Mouse (Mus musculus): ENCODE measurements around the gene Smarca2. TPM values are rescaled to one million over a fixed set of nuclear protein-coding genes. Genes with fewer than 3 reads are reported as not detected.
"Not testable (repeated sequence)": the region's sequence is repeated elsewhere in the genome, so short reads cannot be mapped to it uniquely, and the experiment has no call there.

The Smarca2 gene
- total and polyA plus RNA-seq, 2 experiments: 23.9 to 79.7 TPM

- Histone ChIP-seq H3K4me1 (ENCODE audit: control insufficient read depth, insufficient read depth, low read length) (peaks cover 17% of the 10 kb centered on the region), H3K4me3 (ENCODE audit: insufficient read depth, low read depth, low read length) (no peak overlapping the region), H3K36me3 (ENCODE audit: control insufficient read depth, insufficient read depth, low read length) (peaks cover 3% of the 10 kb centered on the region; the same call in 1 of the 2 replicates), H3K27ac (replicated peaks; ENCODE audit: insufficient read depth, low read depth, low read length) (no peak overlapping the region; the same call in 1 of the 2 replicates), H3K27me3 (ENCODE audit: control insufficient read depth, insufficient read depth, low read length) (no peaks in the 10 kb centered on the region), H3K9ac (ENCODE audit: low read depth, low read length) (no peak overlapping the region), H3K79me2 (ENCODE audit: control insufficient read depth, insufficient read depth, low read length) (peaks cover 27% of the 10 kb centered on the region)
- TF ChIP-seq POLR2A (IDR thresholded peaks at IDR 0.05; ENCODE audit: extremely low read depth, insufficient read depth, low read length) (no peak), CTCF (IDR thresholded peaks at IDR 0.05; ENCODE audit: low read depth, low read length) (no peak)
- DNase-seq (ENCODE audit: extremely low read depth, low read depth, low spot score): peak; percentile 77
- WGBS: 45% methylated on average over 9 of the region's 9 CpGs
Measured at GRCm38 (mm10) chr19:26730486-26730885, 125.6 kb downstream of the Smarca2 start.

GRCm38 (mm10) chr19:26731121-26731520, 126.3 kb downstream of the Smarca2 start:
- no peak overlapping the region for H3K27ac ChIP-seq (replicated peaks; ENCODE audit: insufficient read depth, low read depth, low read length)
- H3K36me3 ChIP-seq (ENCODE audit: control insufficient read depth, insufficient read depth, low read length): peaks cover 3% of the 10 kb centered on the region; the same call in 1 of the 2 replicates
- WGBS: 16% methylated on average over 4 of the region's 4 CpGs
- no peaks in the 10 kb centered on the region for H3K27me3 ChIP-seq (ENCODE audit: control insufficient read depth, insufficient read depth, low read length)
- H3K4me1 ChIP-seq (ENCODE audit: control insufficient read depth, insufficient read depth, low read length): peaks cover 17% of the 10 kb centered on the region
- no peak overlapping the region for H3K9ac ChIP-seq (ENCODE audit: low read depth, low read length)
- peak; percentile 90 for DNase-seq (ENCODE audit: extremely low read depth, low read depth, low spot score)
- TF ChIP-seq CTCF (IDR thresholded peaks at IDR 0.05; ENCODE audit: low read depth, low read length) (no peak), POLR2A (IDR thresholded peaks at IDR 0.05; ENCODE audit: extremely low read depth, insufficient read depth, low read length) (no peak)
- no peak overlapping the region for H3K4me3 ChIP-seq (ENCODE audit: insufficient read depth, low read depth, low read length)
- peaks cover 30% of the 10 kb centered on the region for H3K79me2 ChIP-seq (ENCODE audit: control insufficient read depth, insufficient read depth, low read length)

- TF ChIP-seq POLR2A (IDR thresholded peaks at IDR 0.05; ENCODE audit: extremely low read depth, insufficient read depth, low read length): no peak
- TF ChIP-seq CTCF (IDR thresholded peaks at IDR 0.05; ENCODE audit: low read depth, low read length): no peak
- DNase-seq (ENCODE audit: extremely low read depth, low read depth, low spot score): peak; percentile 54
- H3K36me3 ChIP-seq (ENCODE audit: control insufficient read depth, insufficient read depth, low read length): peaks cover 3% of the 10 kb centered on the region; the same call in 1 of the 2 replicates
- peaks cover 35% of the 10 kb centered on the region for H3K79me2 ChIP-seq (ENCODE audit: control insufficient read depth, insufficient read depth, low read length)
- no peaks in the 10 kb centered on the region for H3K27me3 ChIP-seq (ENCODE audit: control insufficient read depth, insufficient read depth, low read length)
- H3K4me3 ChIP-seq (ENCODE audit: insufficient read depth, low read depth, low read length): no peak overlapping the region
- no peak overlapping the region for H3K9ac ChIP-seq (ENCODE audit: low read depth, low read length)
- H3K27ac ChIP-seq (replicated peaks; ENCODE audit: insufficient read depth, low read depth, low read length): no peak overlapping the region
- H3K4me1 ChIP-seq (ENCODE audit: control insufficient read depth, insufficient read depth, low read length): peaks cover 17% of the 10 kb centered on the region
- WGBS: 16% methylated on average over 4 of the region's 4 CpGs
Measured at GRCm38 (mm10) chr19:26731809-26732208, 127.0 kb downstream of the Smarca2 start.

GRCm38 (mm10) chr19:26733055-26733454, 128.2 kb downstream of the Smarca2 start:
- Histone ChIP-seq H3K79me2 (ENCODE audit: control insufficient read depth, insufficient read depth, low read length) (peaks cover 43% of the 10 kb centered on the region), H3K36me3 (ENCODE audit: control insufficient read depth, insufficient read depth, low read length) (no peaks in the 10 kb centered on the region), H3K4me1 (ENCODE audit: control insufficient read depth, insufficient read depth, low read length) (peaks cover 17% of the 10 kb centered on the region), H3K27ac (replicated peaks; ENCODE audit: insufficient read depth, low read depth, low read length) (no peak overlapping the region), H3K9ac (ENCODE audit: low read depth, low read length) (no peak overlapping the region), H3K4me3 (ENCODE audit: insufficient read depth, low read depth, low read length) (no peak overlapping the region), H3K27me3 (ENCODE audit: control insufficient read depth, insufficient read depth, low read length) (no peaks in the 10 kb centered on the region)
- WGBS: 16% methylated on average over 2 of the region's 2 CpGs
- DNase-seq (ENCODE audit: extremely low read depth, low read depth, low spot score): peak; percentile 80
- TF ChIP-seq CTCF (IDR thresholded peaks at IDR 0.05; ENCODE audit: low read depth, low read length) (no peak), POLR2A (IDR thresholded peaks at IDR 0.05; ENCODE audit: extremely low read depth, insufficient read depth, low read length) (no peak)

GRCm38 (mm10) chr19:26733546-26734100, 128.8 kb downstream of the Smarca2 start:
- DNase-seq (ENCODE audit: extremely low read depth, low read depth, low spot score): peak; percentile 72
- H3K36me3 ChIP-seq (ENCODE audit: control insufficient read depth, insufficient read depth, low read length): no peaks in the 10 kb centered on the region
- TF ChIP-seq POLR2A (IDR thresholded peaks at IDR 0.05; ENCODE audit: extremely low read depth, insufficient read depth, low read length) (no peak), CTCF (IDR thresholded peaks at IDR 0.05; ENCODE audit: low read depth, low read length) (no peak)
- 37% methylated on average over 7 of the region's 7 CpGs for WGBS
- peaks cover 42% of the 10 kb centered on the region for H3K79me2 ChIP-seq (ENCODE audit: control insufficient read depth, insufficient read depth, low read length)
- H3K4me3 ChIP-seq (ENCODE audit: insufficient read depth, low read depth, low read length): no peak overlapping the region
- H3K9ac ChIP-seq (ENCODE audit: low read depth, low read length): no peak overlapping the region
- no peak overlapping the region; the same call in 1 of the 2 replicates for H3K27ac ChIP-seq (replicated peaks; ENCODE audit: insufficient read depth, low read depth, low read length)
- H3K27me3 ChIP-seq (ENCODE audit: control insufficient read depth, insufficient read depth, low read length): no peaks in the 10 kb centered on the region
- H3K4me1 ChIP-seq (ENCODE audit: control insufficient read depth, insufficient read depth, low read length): peaks cover 17% of the 10 kb centered on the region

GRCm38 (mm10) chr19:26734704-26735109, 129.9 kb downstream of the Smarca2 start:
- H3K27ac ChIP-seq (replicated peaks; ENCODE audit: insufficient read depth, low read depth, low read length): no peak overlapping the region
- DNase-seq (ENCODE audit: extremely low read depth, low read depth, low spot score): no peak
- no peak for TF ChIP-seq CTCF (IDR thresholded peaks at IDR 0.05; ENCODE audit: low read depth, low read length)
- peaks cover 45% of the 10 kb centered on the region for H3K79me2 ChIP-seq (ENCODE audit: control insufficient read depth, insufficient read depth, low read length)
- no peak overlapping the region for H3K9ac ChIP-seq (ENCODE audit: low read depth, low read length)
- 91% methylated on average over 10 of the region's 10 CpGs for WGBS
- H3K4me3 ChIP-seq (ENCODE audit: insufficient read depth, low read depth, low read length): no peak overlapping the region
- no peaks in the 10 kb centered on the region for H3K36me3 ChIP-seq (ENCODE audit: control insufficient read depth, insufficient read depth, low read length)
- H3K27me3 ChIP-seq (ENCODE audit: control insufficient read depth, insufficient read depth, low read length): no peaks in the 10 kb centered on the region
- H3K4me1 ChIP-seq (ENCODE audit: control insufficient read depth, insufficient read depth, low read length): peaks cover 17% of the 10 kb centered on the region

- not testable (repeated sequence) for H3K36me3 ChIP-seq (ENCODE audit: control insufficient read depth, insufficient read depth, low read length); DNase-seq (ENCODE audit: extremely low read depth, low read depth, low spot score); H3K27me3 ChIP-seq (ENCODE audit: control insufficient read depth, insufficient read depth, low read length); H3K27ac ChIP-seq (replicated peaks; ENCODE audit: insufficient read depth, low read depth, low read length); H3K4me3 ChIP-seq (ENCODE audit: insufficient read depth, low read depth, low read length); H3K9ac ChIP-seq (ENCODE audit: low read depth, low read length)
- Histone ChIP-seq H3K79me2 (ENCODE audit: control insufficient read depth, insufficient read depth, low read length) (peaks cover 26% of the 10 kb centered on the region; the same call in 1 of the 2 replicates), H3K4me1 (ENCODE audit: control insufficient read depth, insufficient read depth, low read length) (peaks cover 15% of the 10 kb centered on the region; the same call in 1 of the 2 replicates)
- WGBS: 79% methylated on average over 4 of the region's 4 CpGs
Measured at GRCm38 (mm10) chr19:26745021-26745420, 140.2 kb downstream of the Smarca2 start.
